Mouse (Mus musculus) kidney, embryonic 16.5 days (tissue): ENCODE results near the gene Gm47995. TPM values are rescaled to one million over a fixed set of nuclear protein-coding genes. Genes with fewer than 3 reads are reported as not detected.
A peak's percentile ranks its signal among the peaks of the same experiment; 100 is the strongest.
"Not testable (repeated sequence)": the region's sequence is repeated elsewhere in the genome, so short reads cannot be mapped to it uniquely, and the experiment has no call there.

ENCODE experiments used
- ATAC-seq: fragments of 200-750 bp; cut with Nextera tagmentation; 2 replicates; pipeline ENCODE4 v1.8.0; 2017; ENCODE audit warnings: moderate TSS enrichment; ENCODE audit not compliant: low FRiP score, low TSS enrichment
- H3K27ac ChIP-seq: fragments of 300-500 bp; sonication (generic); 2 replicates; pipeline ENCODE4 v1.5.1; 2014; ENCODE audit warnings: low read length
- H3K27me3 ChIP-seq: fragments of 300-500 bp; sonication (generic); 2 replicates; pipeline ENCODE4 v1.6.1; 2014; ENCODE audit warnings: low read length, control low read depth, mixed read lengths; ENCODE audit not compliant: insufficient read depth
- H3K36me3 ChIP-seq: fragments of 300-500 bp; sonication (generic); 2 replicates; pipeline ENCODE4 v1.6.1; 2014; ENCODE audit warnings: low read length, control low read depth, mixed read lengths; ENCODE audit not compliant: insufficient read depth
- H3K4me1 ChIP-seq: fragments of 300-500 bp; sonication (generic); 2 replicates; pipeline ENCODE4 v1.6.1; 2014; ENCODE audit warnings: low read length, control low read depth, mixed read lengths; ENCODE audit not compliant: insufficient read depth
- H3K4me2 ChIP-seq: fragments of 300-500 bp; sonication (generic); replicated peaks from 2 replicates; pipeline ENCODE4 v1.6.1; 2014; ENCODE audit warnings: low read depth, low read length
- H3K4me3 ChIP-seq: fragments of 300-500 bp; sonication (generic); 2 replicates; pipeline ENCODE4 v1.5.1; 2014; ENCODE audit warnings: mild to moderate bottlenecking, low read length
- H3K9ac ChIP-seq: fragments of 300-500 bp; sonication (generic); replicated peaks from 2 replicates; pipeline ENCODE4 v1.6.1; 2014; ENCODE audit warnings: low read length
- H3K9me3 ChIP-seq: fragments of 300-500 bp; sonication (generic); 2 replicates; pipeline ENCODE4 v1.6.1; 2016; ENCODE audit warnings: low read length, control low read depth
- WGBS: fragments of 180-500 bp; shearing (Covaris S2); extraction: QIAGEN DNeasy Blood & Tissue Kit; methylation state at CpG from one replicate; pipeline ENCODE4 v1.1.7; 2014; 5-methylcytosine and 5-hydroxymethylcytosine counted together
- polyA plus RNA-seq: library from polyadenylated mRNA; unstranded; fragments of >200 nt; fragmentation: Nextera tagmentation; extraction: Ambion mirVana; gene quantifications from 2 replicates; pipeline ENCODE4 v1.2.1, GENCODE M21; 2015

Gene Gm47995
- polyA plus RNA-seq, 1 experiment from 2014 or later = not detected

- no peak for ATAC-seq
These were observed 32.2 kb upstream of the Gm47995 start for GRCm38 (mm10) chr1:151166031-151166430.

GRCm38 (mm10) chr1:151167297-151168047 is 30.8 kb upstream of the Gm47995 start:
- H3K27ac ChIP-seq = peak overlapping the region; percentile 80
- 18% methylated on average over 12 of the region's 12 CpGs for WGBS
- no peak overlapping the region; the same call in 1 of the 2 replicates for H3K4me2 ChIP-seq
- H3K9me3 ChIP-seq = no peaks in the 10 kb centered on the region
- H3K36me3 ChIP-seq = no peaks in the 10 kb centered on the region
- H3K4me3 ChIP-seq = no peak overlapping the region
- ATAC-seq = peak; percentile 50
- peak overlapping the region; percentile 46; the same call in 1 of the 2 replicates for H3K9ac ChIP-seq
- no peaks in the 10 kb centered on the region for H3K27me3 ChIP-seq
- H3K4me1 ChIP-seq = peaks cover 32% of the 10 kb centered on the region

More at GRCm38 (mm10) chr1:151166031-151166430, 32.2 kb upstream of the Gm47995 start:
- no peaks in the 10 kb centered on the region for H3K9me3 ChIP-seq
- WGBS = 38% methylated on average over 8 of the region's 8 CpGs
- no peaks in the 10 kb centered on the region for H3K27me3 ChIP-seq
- no peak overlapping the region for H3K9ac ChIP-seq
- H3K4me1 ChIP-seq = peaks cover 25% of the 10 kb centered on the region
- no peak overlapping the region for H3K4me3 ChIP-seq
- no peaks in the 10 kb centered on the region for H3K36me3 ChIP-seq
- no peak overlapping the region for H3K4me2 ChIP-seq
- 0 out of 2 replicates have a peak overlapping the region, but pooled peaks have one; percentile 49 for H3K27ac ChIP-seq

- no peak overlapping the region for H3K4me2 ChIP-seq
- WGBS = 73% methylated on average over 3 of the region's 3 CpGs
These were observed 29.6 kb upstream of the Gm47995 start for GRCm38 (mm10) chr1:151168637-151169036.

GRCm38 (mm10) chr1:151171572-151172461 is 26.4 kb upstream of the Gm47995 start:
- H3K9me3 ChIP-seq = no peaks in the 10 kb centered on the region
- ATAC-seq = no peak
- H3K4me2 ChIP-seq = no peak overlapping the region
- no peak overlapping the region for H3K27ac ChIP-seq
- no peak overlapping the region for H3K9ac ChIP-seq
- no peaks in the 10 kb centered on the region for H3K36me3 ChIP-seq
- no peak overlapping the region for H3K4me3 ChIP-seq
- 77% methylated on average over 2 of the region's 2 CpGs for WGBS
- no peaks in the 10 kb centered on the region for H3K27me3 ChIP-seq
- peaks cover 25% of the 10 kb centered on the region for H3K4me1 ChIP-seq

More at GRCm38 (mm10) chr1:151168637-151169036, 29.6 kb upstream of the Gm47995 start:
- no peaks in the 10 kb centered on the region for H3K9me3 ChIP-seq
- H3K9ac ChIP-seq = no peak overlapping the region
- H3K27me3 ChIP-seq = no peaks in the 10 kb centered on the region
- H3K27ac ChIP-seq = no peak overlapping the region; the same call in 1 of the 2 replicates
- peaks cover 32% of the 10 kb centered on the region for H3K4me1 ChIP-seq
- ATAC-seq = no peak
- no peaks in the 10 kb centered on the region for H3K36me3 ChIP-seq
- H3K4me3 ChIP-seq = no peak overlapping the region

- Histone ChIP-seq H3K4me2 (peak overlapping the region; percentile 51), H3K36me3 (no peaks in the 10 kb centered on the region), H3K27ac (peak overlapping the region; percentile 61), H3K9me3 (no peaks in the 10 kb centered on the region), H3K27me3 (no peaks in the 10 kb centered on the region), H3K4me1 (peaks cover 14% of the 10 kb centered on the region), H3K9ac (no peak overlapping the region), H3K4me3 (peak overlapping the region; percentile 32)
- ATAC-seq = peak; percentile 90
- WGBS = 13% methylated on average over 10 of the region's 10 CpGs
These were observed 21.0 kb upstream of the Gm47995 start for GRCm38 (mm10) chr1:151177030-151177936.

GRCm38 (mm10) chr1:151177937-151178271 is 20.3 kb upstream of the Gm47995 start:
- Histone ChIP-seq H3K4me1 (peaks cover 14% of the 10 kb centered on the region), H3K36me3 (no peaks in the 10 kb centered on the region), H3K27me3 (no peaks in the 10 kb centered on the region), H3K27ac (peak overlapping the region; percentile 61), H3K9ac (no peak overlapping the region), H3K4me3 (peak overlapping the region; percentile 32), H3K4me2 (peak overlapping the region; percentile 51), H3K9me3 (no peaks in the 10 kb centered on the region)
- no peak for ATAC-seq
- 6% methylated on average over 4 of the region's 4 CpGs for WGBS

- no peak overlapping the region for H3K4me3 ChIP-seq
- no peak overlapping the region for H3K9ac ChIP-seq
- no peak for ATAC-seq
- H3K27ac ChIP-seq = peak overlapping the region; percentile 26; the same call in 1 of the 2 replicates
- H3K4me1 ChIP-seq = peaks cover 14% of the 10 kb centered on the region
- H3K9me3 ChIP-seq = no peaks in the 10 kb centered on the region
- no peaks in the 10 kb centered on the region for H3K36me3 ChIP-seq
- H3K4me2 ChIP-seq = no peak overlapping the region
- WGBS = 47% methylated on average over 2 of the region's 2 CpGs
- H3K27me3 ChIP-seq = no peaks in the 10 kb centered on the region
These were observed 19.7 kb upstream of the Gm47995 start for GRCm38 (mm10) chr1:151178505-151179083.

GRCm38 (mm10) chr1:151180167-151180566 is 18.1 kb upstream of the Gm47995 start:
- Histone ChIP-seq H3K4me1 (peaks cover 14% of the 10 kb centered on the region), H3K9ac (no peak overlapping the region), H3K27me3 (no peaks in the 10 kb centered on the region), H3K36me3 (no peaks in the 10 kb centered on the region), H3K9me3 (no peaks in the 10 kb centered on the region), H3K4me3 (no peak overlapping the region), H3K4me2 (no peak overlapping the region), H3K27ac (no peak overlapping the region)
- WGBS = 72% methylated on average over 2 of the region's 2 CpGs
- ATAC-seq = no peak

- not testable (repeated sequence) for H3K9me3 ChIP-seq, H3K27me3 ChIP-seq, H3K4me2 ChIP-seq, H3K27ac ChIP-seq, H3K9ac ChIP-seq, H3K4me3 ChIP-seq, ATAC-seq, H3K36me3 ChIP-seq
- H3K4me1 ChIP-seq = peaks cover 11% of the 10 kb centered on the region
- no CpG with 5 or more reads among the region's 7 CpGs for WGBS
These were observed 16.0 kb upstream of the Gm47995 start, which contains the start of gene Gm47985 for GRCm38 (mm10) chr1:151182266-151182665. Gene Gm47985, plus strand, starts transcription at chr1:151182537.
